Mouse (Mus musculus): ENCODE measurements at regions not wholly inside any gene's neighbourhood (a gene's known extent, or its start where the extent isn't known, plus 50 kb on each side); places are given as distances from the start of the nearest gene placed in this dataset.

DNA sequence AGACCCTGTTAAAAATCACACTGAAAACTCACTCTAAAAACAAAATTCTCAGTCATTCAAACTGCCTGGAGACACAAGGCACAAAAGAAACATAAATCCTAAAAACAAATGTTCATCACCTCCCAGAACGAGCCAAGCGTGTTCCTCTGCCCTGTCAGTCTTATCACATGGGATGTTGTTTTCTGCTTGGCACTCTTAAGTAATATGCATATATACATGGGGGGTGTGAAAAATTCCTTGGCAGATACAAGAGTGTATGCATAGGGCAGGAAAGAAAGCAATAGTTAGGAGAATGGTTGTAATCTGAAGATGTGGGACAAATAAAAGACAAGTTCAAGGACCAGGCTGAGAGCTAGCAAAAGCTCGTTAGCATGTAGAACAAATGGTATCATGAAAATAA, 179.4 kb downstream of the Qdpr start:
- in situ Hi-C loops (cut with MboI, MseI): no loop called here

- in situ Hi-C loops (cut with MboI, MseI): no loop called here
These were observed 180.6 kb downstream of the Qdpr start for GRCm38 (mm10) chr5:45269391-45269790.

DNA sequence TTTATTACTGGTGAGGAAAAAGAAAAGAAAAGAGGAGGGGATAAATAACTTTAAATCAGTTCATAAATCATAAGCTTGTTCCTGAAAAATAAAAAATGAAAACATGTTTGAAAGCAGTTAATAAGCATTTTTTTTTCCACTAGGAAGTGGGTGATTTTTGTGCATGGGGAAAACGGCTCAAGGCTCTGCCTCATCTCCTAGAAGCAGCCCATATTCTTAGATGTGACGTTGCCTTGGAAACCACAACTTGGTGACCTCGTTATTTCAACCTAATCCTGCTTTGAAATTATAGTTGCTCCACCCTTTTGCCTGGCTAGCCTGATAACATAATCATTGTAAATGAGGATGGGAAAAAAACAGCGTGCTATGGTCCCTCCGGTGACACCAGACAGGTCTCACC, 183.1 kb downstream of the Qdpr start:
- in situ Hi-C loops (cut with MboI, MseI): no loop called here

GRCm38 (mm10) chr5:45258486-45258885, 191.6 kb downstream of the Qdpr start:
- in situ Hi-C loops (cut with MboI, MseI): no loop called here

- in situ Hi-C loops (cut with MboI, MseI): no loop called here
These were observed 193.6 kb downstream of the Qdpr start for GRCm38 (mm10) chr5:45256256-45256999.

- in situ Hi-C loops (cut with MboI, MseI): no loop called here
These were observed 218.2 kb downstream of the Qdpr start for GRCm38 (mm10) chr5:45231856-45232255.

- in situ Hi-C loops (cut with MboI, MseI): no loop called here
These were observed 219.9 kb downstream of the Qdpr start for GRCm38 (mm10) chr5:45230097-45230496.

- in situ Hi-C loops (cut with MboI, MseI): loop anchor here (10.0 kb wide), 1 partner anchor 1615 kb away; no protein-coding TSS in a partner anchor
These were observed 220.6 kb downstream of the Qdpr start for GRCm38 (mm10) chr5:45229477-45229876.

- in situ Hi-C loops (cut with MboI, MseI): loop anchor here (10.0 kb wide), 1 partner anchor 1614 kb away; no protein-coding TSS in a partner anchor
These were observed 221.7 kb downstream of the Qdpr start for GRCm38 (mm10) chr5:45228226-45228927.

GRCm38 (mm10) chr5:45220272-45220916, 229.6 kb downstream of the Qdpr start:
- in situ Hi-C loops (cut with MboI, MseI): loop anchor here (10.0 kb wide), 1 partner anchor 1606 kb away; no protein-coding TSS in a partner anchor

DNA sequence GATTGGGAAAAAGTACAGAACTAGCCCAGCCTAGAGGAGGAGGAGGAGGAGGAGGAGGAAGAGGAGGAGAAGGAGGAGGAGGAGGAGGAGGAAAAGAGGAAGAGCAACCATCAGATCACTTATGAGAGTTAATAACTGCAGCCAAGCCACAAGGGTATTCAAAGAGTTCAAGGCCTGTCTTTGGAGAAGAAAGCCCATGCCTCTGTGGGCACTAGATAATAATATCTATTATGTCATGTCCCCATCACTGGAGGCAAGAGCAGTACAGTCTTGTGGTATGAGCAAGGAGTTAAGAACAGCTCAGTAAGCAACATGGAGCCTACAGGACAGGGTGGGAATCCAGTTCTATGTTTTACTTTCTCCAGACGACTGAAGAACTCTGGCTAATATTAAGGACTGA, 230.5 kb downstream of the Qdpr start:
- in situ Hi-C loops (cut with MboI, MseI): no loop called here

GRCm38 (mm10) chr5:45219101-45219500, 230.9 kb downstream of the Qdpr start:
- in situ Hi-C loops (cut with MboI, MseI): no loop called here

- in situ Hi-C loops (cut with MboI, MseI): no loop called here
These were observed 235.6 kb downstream of the Qdpr start for GRCm38 (mm10) chr5:45214475-45214874.

GRCm38 (mm10) chr5:45198408-45198807, 251.6 kb downstream of the Qdpr start:
- in situ Hi-C loops (cut with MboI, MseI): no loop called here

DNA sequence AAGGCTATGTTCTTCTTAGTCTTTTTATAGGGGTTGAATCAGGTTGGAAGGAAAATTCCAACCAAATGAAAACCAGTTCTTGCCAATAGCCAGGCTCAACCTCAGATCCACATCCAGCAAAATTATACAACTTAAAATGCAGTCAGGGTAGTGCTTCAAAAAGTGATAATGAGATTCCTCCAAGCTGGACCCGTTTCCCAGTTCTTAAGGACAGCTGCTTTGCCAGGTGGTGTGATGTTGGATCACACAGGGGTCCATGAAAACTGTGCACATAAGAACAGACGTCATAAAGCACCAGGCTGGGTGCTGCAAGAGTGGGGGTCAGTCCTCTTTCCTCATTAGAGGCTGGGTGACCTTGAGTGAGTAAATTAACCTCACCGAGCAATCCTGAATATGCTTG, 253.9 kb downstream of the Qdpr start:
- in situ Hi-C loops (cut with MboI, MseI): no loop called here

GRCm38 (mm10) chr5:45192287-45192686, 257.7 kb downstream of the Qdpr start:
- in situ Hi-C loops (cut with MboI, MseI): no loop called here

GRCm38 (mm10) chr5:45173035-45173755, 276.8 kb downstream of the Qdpr start:
- in situ Hi-C loops (cut with MboI, MseI): no loop called here

DNA sequence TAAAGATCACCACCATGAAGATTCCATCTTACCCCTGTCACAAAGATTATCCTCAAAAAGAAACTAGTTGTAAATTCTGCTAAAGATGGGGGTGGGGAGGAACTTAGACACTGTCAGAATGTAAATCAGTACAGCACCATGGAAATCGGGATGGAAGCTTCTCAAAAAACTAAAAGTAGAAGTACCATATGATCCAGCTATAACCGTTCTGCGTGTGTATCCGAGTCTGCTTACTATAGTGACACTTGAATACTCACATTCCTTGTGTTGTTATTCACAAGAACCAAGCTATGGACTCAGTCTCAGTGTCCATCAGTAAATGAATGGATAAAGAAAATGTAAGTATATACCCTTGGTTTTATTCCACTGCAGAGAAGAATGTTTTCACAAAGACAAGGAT, 290.8 kb downstream of the Qdpr start:
- in situ Hi-C loops (cut with MboI, MseI): loop anchor here (10.0 kb wide), 1 partner anchor 1486 kb away; no protein-coding TSS in a partner anchor

GRCm38 (mm10) chr5:45154936-45155335, 295.1 kb downstream of the Qdpr start:
- in situ Hi-C loops (cut with MboI, MseI): loop anchor here (10.0 kb wide), 1 partner anchor 1490 kb away; no protein-coding TSS in a partner anchor

GRCm38 (mm10) chr5:45144186-45144585, 305.9 kb downstream of the Qdpr start:
- in situ Hi-C loops (cut with MboI, MseI): no loop called here

DNA sequence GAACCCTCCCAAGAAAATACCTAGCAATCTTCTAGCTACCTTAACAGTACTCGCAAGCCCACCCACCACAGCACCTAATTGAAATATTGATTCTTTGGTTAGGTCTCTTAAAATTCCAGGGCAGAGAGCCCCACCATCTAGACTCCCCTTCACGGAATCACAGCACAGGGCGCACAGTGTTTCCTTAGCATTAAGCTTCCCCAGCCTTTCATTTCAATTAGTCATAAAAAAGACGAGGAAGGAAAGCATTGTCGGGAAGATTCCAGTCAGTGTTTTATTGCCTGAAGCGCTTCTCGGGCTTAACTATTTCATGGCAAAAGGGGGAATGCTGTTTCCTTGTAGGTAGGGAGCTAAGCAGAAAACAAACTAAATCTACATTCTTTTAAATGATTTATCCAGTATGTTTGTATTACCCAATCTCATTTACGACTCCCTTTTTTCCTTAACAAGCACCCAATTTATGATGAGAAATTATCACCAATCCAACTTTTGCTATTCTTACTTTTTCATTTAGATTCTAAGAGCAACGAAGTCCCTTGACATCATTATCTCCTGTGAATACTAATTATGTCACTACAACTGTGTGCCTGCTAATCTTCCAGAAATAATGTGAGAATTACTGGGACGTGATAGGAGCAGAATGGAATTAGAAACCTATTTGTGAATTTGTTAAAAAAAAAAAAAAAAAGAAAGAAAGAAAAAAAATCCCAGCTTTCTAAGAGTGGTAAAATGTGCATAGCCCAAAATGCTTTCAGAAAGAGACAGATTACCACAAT, 312.6 kb downstream of the Qdpr start:
- in situ Hi-C loops (cut with MboI, MseI): no loop called here

Measured in T-helper 1 cell (primary cell).